Mouse (Mus musculus): Measurements from ENCODE around the gene Olfr53.

DNA sequence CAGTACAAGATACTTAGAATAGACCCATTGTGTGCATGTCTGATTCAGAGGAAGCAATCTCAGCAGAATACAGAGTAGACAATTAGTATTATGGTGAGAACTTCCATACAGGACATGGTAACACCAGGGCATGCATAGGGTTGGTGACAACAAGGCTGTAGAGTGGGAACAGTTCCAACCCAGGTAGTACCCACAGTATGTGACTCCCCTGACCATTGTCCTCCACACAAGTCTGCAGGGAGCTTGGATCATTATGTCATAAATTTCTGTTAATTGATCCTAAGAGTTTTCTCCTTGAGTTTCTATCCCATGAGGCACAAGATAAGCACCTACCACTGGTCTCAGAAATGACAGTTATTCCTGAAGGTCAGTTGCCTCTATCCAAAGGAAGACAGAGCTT, 50.7 kb downstream of the Olfr53 start, which contains the start of gene Olfr541:
- no peak for TF ChIP-seq CTCF (IDR thresholded peaks at IDR 0.05; ENCODE audit: low read depth, low read length)
- TF ChIP-seq EP300 (IDR thresholded peaks at IDR 0.05; ENCODE audit: insufficient read depth, low read depth, low read length): no peak
